ENCODE assay signal across 9 mouse cellular contexts in the genomic region with DNA sequence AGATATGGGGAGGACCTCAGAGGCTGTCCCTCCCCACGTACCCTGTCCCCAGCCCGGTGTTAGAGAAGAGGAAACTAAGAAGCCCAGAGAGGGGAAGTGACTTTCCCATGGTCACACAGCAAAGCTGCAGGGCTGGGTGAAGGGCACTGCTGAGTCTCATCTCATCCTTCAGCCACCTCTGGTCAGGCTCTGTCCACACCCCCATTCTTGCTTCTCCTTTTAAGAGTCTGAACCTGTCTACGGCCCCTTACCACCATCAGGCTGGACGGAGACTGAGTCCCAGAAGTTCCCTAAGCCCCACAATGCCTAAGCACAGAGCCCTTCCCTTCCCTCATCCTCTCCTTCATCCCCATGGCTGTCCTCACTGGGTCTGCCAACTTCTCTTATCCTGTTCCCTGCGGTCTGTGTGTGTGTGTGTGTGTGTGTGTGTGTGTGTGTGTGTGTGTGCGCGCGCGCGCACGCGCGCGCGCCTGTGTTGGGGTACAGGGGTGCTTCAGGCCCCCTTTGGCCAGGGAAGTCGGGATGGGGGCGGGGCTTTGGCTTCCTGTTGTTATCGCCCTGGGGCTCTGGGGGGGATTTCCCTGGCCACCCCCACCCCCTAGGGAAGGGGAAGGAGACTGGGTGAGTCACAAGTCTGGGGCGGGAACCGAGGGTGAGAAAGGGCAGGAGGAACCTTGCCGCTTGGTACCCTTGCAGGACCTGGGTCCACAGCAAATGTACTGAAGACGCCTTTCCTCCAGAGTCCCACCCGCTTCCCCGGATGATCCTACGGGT. TPM values are rescaled to one million over a fixed set of nuclear protein-coding genes. Genes with fewer than 3 reads are reported as not detected.
DNase-seq lines count a peak whose midpoint lies in the region; ATAC-seq and TF ChIP-seq lines count a peak whose summit lies in the region.
"Had no signal": no experiment of that assay in that cellular context is flagged by ENCODE, and none has a peak within 500 bp of the region (broad histone marks: within the 10 kb centered on the region; RNA-seq: fewer than 3 reads in every experiment).

No protein-coding gene starts in this region.

- TF ChIP-seq POLR2A in lung, adult 2 months (IDR thresholded peaks at IDR 0.05; ENCODE audit: borderline replicate concordance, extremely low read depth, low read depth, low read length): no peak

- no peaks in the 10 kb centered on the region for H3K36me3 ChIP-seq in lung, postnatal 0 days (ENCODE audit: insufficient read depth, low read length)
- H3K36me3 ChIP-seq in stomach, postnatal 0 days (ENCODE audit: control insufficient read depth, insufficient read depth, low read length): no peaks in the 10 kb centered on the region
- peaks cover 4% of the 10 kb centered on the region for H3K36me3 ChIP-seq in forebrain, embryonic 13.5 days (ENCODE audit: poor library complexity, severe bottlenecking)

- H3K9me3 ChIP-seq in lung, postnatal 0 days (ENCODE audit: low read length): no peaks in the 10 kb centered on the region
- H3K9me3 ChIP-seq in stomach, postnatal 0 days (ENCODE audit: control insufficient read depth, low read length): no peaks in the 10 kb centered on the region
- no peaks in the 10 kb centered on the region for H3K9me3 ChIP-seq in forebrain, embryonic 13.5 days (replicated peaks)

- ATAC-seq in lung, postnatal 0 days: no peak; the same call in 1 of the 2 replicates
- ATAC-seq in stomach, postnatal 0 days (ENCODE audit: low FRiP score, low TSS enrichment): peak; percentile 52
- no peak for ATAC-seq in forebrain, embryonic 13.5 days

- no peak overlapping the region for H3K27ac ChIP-seq in lung, postnatal 0 days (ENCODE audit: low read length)
- H3K27ac ChIP-seq in stomach, postnatal 0 days (replicated peaks): no peak overlapping the region
- H3K27ac ChIP-seq in forebrain, embryonic 13.5 days: no peak overlapping the region
- H3K27ac ChIP-seq: kidney, postnatal 0 days had no signal

- H3K4me3 ChIP-seq in lung, adult 2 months (replicated peaks; ENCODE audit: extremely low read depth, low read depth, low read length): no peak overlapping the region
- H3K4me3 ChIP-seq in lung, postnatal 0 days (ENCODE audit: low read depth, low read length): no peak overlapping the region
- H3K4me3 ChIP-seq in stomach, postnatal 0 days (ENCODE audit: low read depth, low read length): no peak overlapping the region
- H3K4me3 ChIP-seq in forebrain, embryonic 13.5 days: no peak overlapping the region

- no peaks in the 10 kb centered on the region for H3K4me1 ChIP-seq in lung, adult 2 months (ENCODE audit: control insufficient read depth, insufficient read depth, low read length)
- no peaks in the 10 kb centered on the region for H3K4me1 ChIP-seq in lung, postnatal 0 days (ENCODE audit: insufficient read depth, low read depth, low read length)
- H3K4me1 ChIP-seq in stomach, postnatal 0 days (replicated peaks; ENCODE audit: control insufficient read depth, insufficient read depth): no peaks in the 10 kb centered on the region
- no peaks in the 10 kb centered on the region for H3K4me1 ChIP-seq in forebrain, embryonic 13.5 days

- no peak for TF ChIP-seq EP300 in lung, postnatal 0 days (IDR thresholded peaks at IDR 0.05)
- no peak for TF ChIP-seq EP300 in stomach, postnatal 0 days (optimal IDR thresholded peaks at IDR 0.05)

- no peak overlapping the region for H3K9ac ChIP-seq in lung, postnatal 0 days (replicated peaks; ENCODE audit: low read depth)
- no peak overlapping the region for H3K9ac ChIP-seq in stomach, postnatal 0 days (ENCODE audit: low read length)
- no peak overlapping the region for H3K9ac ChIP-seq in forebrain, embryonic 13.5 days

- no peak for TF ChIP-seq CTCF in lung, adult 2 months (IDR thresholded peaks at IDR 0.05; ENCODE audit: insufficient read depth, low read length)
- TF ChIP-seq CTCF in lung, postnatal 0 days (IDR thresholded peaks at IDR 0.05): no peak
- TF ChIP-seq CTCF in stomach, postnatal 0 days (IDR thresholded peaks at IDR 0.05; ENCODE audit: low read depth): no peak

- H3K27me3 ChIP-seq in lung, postnatal 0 days (replicated peaks; ENCODE audit: insufficient read depth, low read length): no peaks in the 10 kb centered on the region
- no peaks in the 10 kb centered on the region for H3K27me3 ChIP-seq in stomach, postnatal 0 days (ENCODE audit: control insufficient read depth, insufficient read depth, low read length)
- no peaks in the 10 kb centered on the region for H3K27me3 ChIP-seq in forebrain, embryonic 13.5 days

- peak; percentile 39 to 66 for DNase-seq in lung, adult 18-20 months
- no peak for DNase-seq in lung, adult 2 months
- peak; percentile 98 for DNase-seq in heart, adult 11 months
- DNase-seq in lung, postnatal 0 days (ENCODE audit: low spot score): peak; percentile 21
- DNase-seq in stomach, postnatal 0 days (ENCODE audit: low spot score): no peak
- DNase-seq in urinary bladder, postnatal 14 days (ENCODE audit: low spot score): no peak
- no peak for DNase-seq in frontal cortex, postnatal 14 days (ENCODE audit: low spot score in 2 of 2)

- WGBS in lung, adult 2 months: 60% methylated on average over 25 of the region's 25 CpGs
- WGBS in lung, postnatal 0 days: 55% methylated on average over 21 of the region's 25 CpGs
- WGBS in stomach, postnatal 0 days: 51% methylated on average over 15 of the region's 25 CpGs
- 77% methylated on average over 13 of the region's 25 CpGs for WGBS in forebrain, embryonic 13.5 days

- H3K4me2 ChIP-seq in lung, postnatal 0 days (replicated peaks; ENCODE audit: low read depth, low read length): no peak overlapping the region
- no peak overlapping the region for H3K4me2 ChIP-seq in stomach, postnatal 0 days (replicated peaks; ENCODE audit: low read depth)
- H3K4me2 ChIP-seq in forebrain, embryonic 13.5 days: no peak overlapping the region

RNA-seq across cellular contexts. Expression of gene Zfp574, which starts 47.9 kb away (rescaled TPM):
- polyA plus RNA-seq in lung, adult 2 months (2012; rRNA removed): 46.8 and 48.4 TPM in 2 replicates
- polyA plus RNA-seq in lung, postnatal 0 days (2015; fragmentation: Nextera tagmentation; extraction: Ambion mirVana): 19.8 and 20.1 TPM in 2 replicates
- polyA plus RNA-seq in stomach, postnatal 0 days (2015; fragmentation: Nextera tagmentation; extraction: Ambion mirVana): 12.1 and 12.9 TPM in 2 replicates
- 33.5 and 38.1 TPM in 2 replicates for polyA plus RNA-seq in forebrain, embryonic 13.5 days (2015; fragmentation: Nextera tagmentation; extraction: Ambion mirVana)

RNA-seq across cellular contexts. Expression of gene Grik5, which starts 48.1 kb away (rescaled TPM):
- polyA plus RNA-seq in lung, adult 2 months (2012; rRNA removed): 28.5 and 31.1 TPM in 2 replicates
- polyA plus RNA-seq in lung, postnatal 0 days (2015; fragmentation: Nextera tagmentation; extraction: Ambion mirVana): 1.9 and 2.9 TPM in 2 replicates
- polyA plus RNA-seq in stomach, postnatal 0 days (2015; fragmentation: Nextera tagmentation; extraction: Ambion mirVana): 1.7 and 2.2 TPM in 2 replicates
- polyA plus RNA-seq in forebrain, embryonic 13.5 days (2015; fragmentation: Nextera tagmentation; extraction: Ambion mirVana): 12.8 and 14.7 TPM in 2 replicates

RNA-seq across cellular contexts. Expression of gene Pou2f2, which starts 59.3 kb away (rescaled TPM):
- polyA plus RNA-seq in lung, adult 2 months (2012; rRNA removed): 6.0 and 6.1 TPM in 2 replicates
- polyA plus RNA-seq in lung, postnatal 0 days (2015; fragmentation: Nextera tagmentation; extraction: Ambion mirVana): 0.98 and 1.4 TPM in 2 replicates
- 0.52 and 0.67 TPM in 2 replicates for polyA plus RNA-seq in stomach, postnatal 0 days (2015; fragmentation: Nextera tagmentation; extraction: Ambion mirVana)
- 21.9 and 22.2 TPM in 2 replicates for polyA plus RNA-seq in forebrain, embryonic 13.5 days (2015; fragmentation: Nextera tagmentation; extraction: Ambion mirVana)

Comparison
In these comparisons a context has a peak if more than half of its experiments do, and no peak if none do; other contexts are left out.
1. DNase-seq: peak in lung, adult 18-20 months (2 of 2), heart, adult 11 months (single experiment) and lung, postnatal 0 days (single experiment); none in lung, adult 2 months (single experiment), stomach, postnatal 0 days (single experiment), urinary bladder, postnatal 14 days (single experiment) and frontal cortex, postnatal 14 days (0 of 2).